Mouse (Mus musculus): Measurements from ENCODE around the gene Pafah1b3. TPM values are rescaled to one million over a fixed set of nuclear protein-coding genes. Genes with fewer than 3 reads are reported as not detected.

Gene Pafah1b3
- polyA plus RNA-seq, 1 experiment = 47.8 TPM

DNA sequence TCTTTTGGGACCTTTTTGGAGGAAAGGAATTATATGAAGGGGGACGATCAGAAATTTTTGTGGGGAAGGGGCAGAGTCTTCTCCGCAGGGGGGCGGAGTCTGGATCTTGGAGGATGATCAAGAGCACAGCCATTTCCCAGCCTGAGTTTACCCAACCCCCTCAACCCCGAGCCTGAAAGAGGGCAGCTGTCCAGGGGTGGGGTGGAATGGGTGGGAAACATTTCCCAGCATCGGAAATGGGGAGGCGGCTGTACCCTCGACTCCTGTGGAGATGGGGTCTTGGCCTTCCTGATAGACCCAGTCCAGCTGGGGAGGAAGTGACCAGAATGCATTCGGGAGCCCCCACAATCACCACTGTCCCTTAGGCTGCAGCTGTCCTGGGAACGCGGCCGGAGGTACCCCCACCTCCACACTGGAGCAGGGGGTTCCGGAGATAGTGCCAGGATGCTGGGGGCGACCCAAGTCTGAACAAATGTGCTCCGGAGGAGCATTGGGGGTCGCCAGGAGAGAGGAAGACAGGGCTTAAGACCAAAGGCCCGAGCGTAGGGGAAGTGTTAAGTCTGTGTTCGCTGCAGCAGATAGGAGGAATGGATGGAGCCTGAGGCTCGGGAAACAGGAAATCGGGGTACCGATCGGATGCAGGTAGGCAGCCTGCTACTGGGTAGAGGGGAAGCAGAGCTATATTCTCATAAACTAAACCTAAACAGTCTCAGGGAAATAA, 46.6 kb downstream of the Pafah1b3 start:
- H3K4me1 ChIP-seq (ENCODE audit: control insufficient read depth, insufficient read depth, low read length) = peaks cover 2% of the 10 kb centered on the region
- H3K4me3 ChIP-seq (ENCODE audit: low read depth, low read length) = peak overlapping the region; percentile 51
- peak overlapping the region; percentile 99 for H3K9ac ChIP-seq (ENCODE audit: low read depth, poor library complexity, severe bottlenecking)
- TF ChIP-seq EP300 (IDR thresholded peaks at IDR 0.05; ENCODE audit: insufficient read depth, low read depth, low read length) (peak; percentile 89), POLR2A (IDR thresholded peaks at IDR 0.05; ENCODE audit: insufficient read depth, low read length) (no peak), CTCF (IDR thresholded peaks at IDR 0.05; ENCODE audit: low read depth, low read length) (no peak)
- no peaks in the 10 kb centered on the region for H3K9me3 ChIP-seq (replicated peaks; ENCODE audit: control insufficient read depth, insufficient read depth, low read length, poor library complexity, severe bottlenecking)
- H3K36me3 ChIP-seq (ENCODE audit: control insufficient read depth, insufficient read depth, low read length, poor library complexity, severe bottlenecking) = no peaks in the 10 kb centered on the region
- no peaks in the 10 kb centered on the region for H3K27me3 ChIP-seq (ENCODE audit: control insufficient read depth, insufficient read depth, low read length, poor library complexity, severe bottlenecking)
- H3K27ac ChIP-seq (ENCODE audit: insufficient read depth, low read length) = peak overlapping the region; percentile 76

DNA sequence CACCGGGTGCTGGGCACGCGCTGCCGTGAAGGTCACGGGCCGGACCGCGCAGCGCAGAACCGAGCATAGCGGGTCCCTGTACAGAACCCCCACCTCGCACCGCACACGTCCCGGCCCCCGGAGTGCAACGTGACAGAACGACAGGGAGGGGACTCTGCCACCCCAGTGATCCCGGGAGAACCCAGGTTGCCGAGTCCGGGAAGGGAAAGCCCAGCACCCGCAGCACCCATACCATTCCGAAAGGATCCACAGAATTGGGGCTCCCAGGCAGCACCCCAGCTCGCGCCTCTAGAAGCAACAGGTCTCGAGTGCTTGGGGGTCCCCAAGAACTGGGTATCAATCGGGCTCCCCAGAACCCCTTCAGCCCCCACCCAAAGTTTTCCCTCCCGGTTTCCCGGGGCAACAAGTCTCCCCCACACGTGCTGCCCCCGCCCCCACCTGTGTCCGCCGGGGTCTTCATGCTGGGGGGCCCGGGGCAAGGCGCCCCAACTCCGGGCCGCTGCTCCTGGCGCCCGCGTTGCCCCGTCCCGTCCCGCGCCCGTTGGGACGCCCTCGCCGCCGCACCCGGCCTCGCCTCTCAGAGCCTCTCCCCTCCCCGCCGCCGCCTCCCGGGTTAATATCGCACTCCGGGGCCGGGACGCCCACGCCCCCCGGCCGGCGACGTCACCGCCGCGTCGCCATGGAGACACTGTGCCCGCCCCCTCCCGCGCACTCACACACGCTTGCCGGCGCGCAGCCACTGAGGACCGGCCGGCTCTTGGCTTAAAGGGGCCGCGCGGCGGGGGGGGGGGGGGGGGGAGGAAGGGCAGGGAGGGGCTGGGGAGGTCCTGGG, 47.4 kb downstream of the Pafah1b3 start, which contains the start of gene Erf:
Erf (minus strand) TSS at position 621 of the 832 bp plus-strand sequence.
- H3K4me1 ChIP-seq (ENCODE audit: control insufficient read depth, insufficient read depth, low read length) = peaks cover 2% of the 10 kb centered on the region
- no peaks in the 10 kb centered on the region for H3K27me3 ChIP-seq (ENCODE audit: control insufficient read depth, insufficient read depth, low read length, poor library complexity, severe bottlenecking)
- peaks cover 9% of the 10 kb centered on the region for H3K36me3 ChIP-seq (ENCODE audit: control insufficient read depth, insufficient read depth, low read length, poor library complexity, severe bottlenecking)
- peak within 1 kb of the TSS; percentile 76 for H3K27ac ChIP-seq (ENCODE audit: insufficient read depth, low read length)
- peak within 1 kb of the TSS; percentile 79 for H3K4me3 ChIP-seq (ENCODE audit: low read depth, low read length)
- TF ChIP-seq POLR2A (IDR thresholded peaks at IDR 0.05; ENCODE audit: insufficient read depth, low read length) = no peak
- TF ChIP-seq EP300 (IDR thresholded peaks at IDR 0.05; ENCODE audit: insufficient read depth, low read depth, low read length) = no peak
- TF ChIP-seq CTCF (IDR thresholded peaks at IDR 0.05; ENCODE audit: low read depth, low read length) = no peak
- H3K9ac ChIP-seq (ENCODE audit: low read depth, poor library complexity, severe bottlenecking) = peak within 1 kb of the TSS; percentile 99
- H3K9me3 ChIP-seq (replicated peaks; ENCODE audit: control insufficient read depth, insufficient read depth, low read length, poor library complexity, severe bottlenecking) = no peaks in the 10 kb centered on the region

DNA sequence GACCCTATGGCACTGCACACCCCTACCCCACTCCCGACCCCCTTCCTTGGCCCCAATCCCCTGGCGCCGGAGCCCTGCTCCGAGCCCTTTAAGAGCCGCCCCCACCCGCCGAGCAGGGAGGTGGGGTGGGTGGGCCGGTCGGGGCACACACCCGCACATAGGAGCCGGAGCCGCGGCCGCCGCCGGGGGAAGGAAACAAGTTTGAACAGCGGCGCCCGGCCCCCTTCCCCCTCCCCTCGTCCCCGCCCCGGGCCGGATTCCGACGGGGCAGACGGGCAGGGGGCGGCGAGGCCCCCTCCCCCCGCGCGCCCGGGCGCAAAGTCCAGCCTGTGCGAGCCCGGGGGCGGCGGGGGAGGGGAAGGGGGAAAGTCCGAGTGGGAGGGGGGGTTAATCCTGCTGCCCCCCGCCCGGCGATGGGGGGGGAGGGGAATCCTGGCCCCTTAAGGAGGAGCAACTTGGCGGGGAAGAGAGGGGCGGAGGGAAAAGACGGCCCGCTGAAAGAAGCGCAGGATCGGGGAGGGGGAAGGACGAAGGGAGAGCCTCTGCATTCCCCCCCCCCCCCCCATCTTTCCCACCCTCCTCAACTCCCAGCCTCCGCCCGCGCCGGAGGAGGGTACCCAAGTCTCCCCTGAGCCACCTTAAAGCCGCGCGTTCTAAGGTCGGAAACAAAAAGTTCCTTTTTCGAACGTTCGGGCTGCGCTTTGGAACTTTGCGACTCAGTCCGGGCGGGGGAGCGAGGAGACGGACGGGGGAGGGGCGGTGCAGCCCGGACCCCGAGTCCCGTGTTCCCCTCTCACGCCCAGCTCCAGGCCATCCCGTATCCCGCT, 48.3 kb downstream of the Pafah1b3 start:
- Histone ChIP-seq H3K36me3 (ENCODE audit: control insufficient read depth, insufficient read depth, low read length, poor library complexity, severe bottlenecking) (peaks cover 17% of the 10 kb centered on the region), H3K27me3 (ENCODE audit: control insufficient read depth, insufficient read depth, low read length, poor library complexity, severe bottlenecking) (no peaks in the 10 kb centered on the region), H3K9me3 (replicated peaks; ENCODE audit: control insufficient read depth, insufficient read depth, low read length, poor library complexity, severe bottlenecking) (no peaks in the 10 kb centered on the region), H3K4me3 (ENCODE audit: low read depth, low read length) (peak overlapping the region; percentile 79), H3K27ac (ENCODE audit: insufficient read depth, low read length) (peak overlapping the region; percentile 38), H3K4me1 (ENCODE audit: control insufficient read depth, insufficient read depth, low read length) (peaks cover 2% of the 10 kb centered on the region), H3K9ac (ENCODE audit: low read depth, poor library complexity, severe bottlenecking) (peak overlapping the region; percentile 99)
- no peak for TF ChIP-seq EP300 (IDR thresholded peaks at IDR 0.05; ENCODE audit: insufficient read depth, low read depth, low read length)
- TF ChIP-seq POLR2A (IDR thresholded peaks at IDR 0.05; ENCODE audit: insufficient read depth, low read length) = no peak

DNA sequence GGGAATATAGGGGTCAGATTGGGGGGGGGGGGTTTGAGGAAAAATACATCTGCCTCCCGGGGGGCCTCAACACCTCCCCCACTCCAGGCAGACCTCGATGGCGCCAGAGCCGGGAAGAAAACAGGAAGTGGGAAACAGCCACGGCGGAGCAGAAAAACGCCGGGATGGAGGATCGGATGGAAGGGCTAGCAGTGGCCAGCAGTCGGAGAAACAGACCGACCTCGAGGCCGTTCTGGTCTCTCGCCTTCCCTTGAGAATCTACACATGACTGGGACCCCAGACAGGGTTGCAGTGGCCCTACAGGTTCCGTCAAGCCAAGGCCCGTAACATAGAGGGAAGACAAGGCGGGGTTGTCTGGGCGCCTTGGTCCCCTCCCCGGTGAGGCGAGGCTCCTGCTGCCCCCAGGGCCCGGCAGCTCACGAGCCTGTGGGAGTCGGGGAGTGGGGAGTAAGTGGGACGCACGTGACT, 48.9 kb downstream of the Pafah1b3 start:
- Histone ChIP-seq H3K4me1 (ENCODE audit: control insufficient read depth, insufficient read depth, low read length) (peaks cover 2% of the 10 kb centered on the region), H3K4me3 (ENCODE audit: low read depth, low read length) (peak overlapping the region; percentile 70), H3K36me3 (ENCODE audit: control insufficient read depth, insufficient read depth, low read length, poor library complexity, severe bottlenecking) (peaks cover 23% of the 10 kb centered on the region), H3K9me3 (replicated peaks; ENCODE audit: control insufficient read depth, insufficient read depth, low read length, poor library complexity, severe bottlenecking) (no peaks in the 10 kb centered on the region), H3K27ac (ENCODE audit: insufficient read depth, low read length) (peak overlapping the region; percentile 15), H3K27me3 (ENCODE audit: control insufficient read depth, insufficient read depth, low read length, poor library complexity, severe bottlenecking) (no peaks in the 10 kb centered on the region), H3K9ac (ENCODE audit: low read depth, poor library complexity, severe bottlenecking) (peak overlapping the region; percentile 99)
- no peak for TF ChIP-seq CTCF (IDR thresholded peaks at IDR 0.05; ENCODE audit: low read depth, low read length)
- TF ChIP-seq EP300 (IDR thresholded peaks at IDR 0.05; ENCODE audit: insufficient read depth, low read depth, low read length) = no peak
- TF ChIP-seq POLR2A (IDR thresholded peaks at IDR 0.05; ENCODE audit: insufficient read depth, low read length) = no peak

DNA sequence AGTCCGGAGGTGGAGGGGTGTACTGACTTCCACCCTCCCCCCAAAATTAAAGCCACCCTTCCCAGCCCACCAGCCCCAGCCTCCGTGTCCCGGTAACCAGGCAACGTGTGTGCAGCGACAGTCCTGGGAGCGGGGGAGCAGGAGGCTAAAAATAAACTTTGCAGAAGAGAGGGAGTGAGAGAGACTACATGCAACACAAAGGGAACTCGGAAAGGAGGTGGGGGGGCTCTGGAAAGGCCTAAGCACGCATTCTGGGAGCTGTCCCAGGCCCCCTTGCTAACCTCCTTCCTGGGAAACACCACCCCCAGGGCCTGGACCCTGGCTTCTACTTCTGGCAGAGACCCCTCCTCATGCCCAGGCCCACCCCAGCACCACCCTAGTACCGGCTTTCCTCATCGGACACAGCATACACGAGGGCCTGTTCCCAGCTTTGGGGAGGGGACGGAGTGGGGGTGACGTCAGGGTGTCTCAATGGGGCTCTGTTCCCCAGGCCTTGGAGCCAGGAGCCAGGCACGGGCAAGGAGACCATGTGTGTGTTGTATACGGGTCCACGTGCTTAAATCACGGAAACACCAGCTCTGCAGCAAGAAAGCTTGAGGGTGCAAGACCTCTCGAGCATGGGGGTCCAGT, 49.7 kb downstream of the Pafah1b3 start:
- TF ChIP-seq CTCF (IDR thresholded peaks at IDR 0.05; ENCODE audit: low read depth, low read length) (no peak), EP300 (IDR thresholded peaks at IDR 0.05; ENCODE audit: insufficient read depth, low read depth, low read length) (no peak), POLR2A (IDR thresholded peaks at IDR 0.05; ENCODE audit: insufficient read depth, low read length) (no peak)
- peak overlapping the region; percentile 70 for H3K4me3 ChIP-seq (ENCODE audit: low read depth, low read length)
- H3K27ac ChIP-seq (ENCODE audit: insufficient read depth, low read length) = peak overlapping the region; percentile 15; the same call in 1 of the 2 replicates
- H3K36me3 ChIP-seq (ENCODE audit: control insufficient read depth, insufficient read depth, low read length, poor library complexity, severe bottlenecking) = peaks cover 28% of the 10 kb centered on the region
- H3K9me3 ChIP-seq (replicated peaks; ENCODE audit: control insufficient read depth, insufficient read depth, low read length, poor library complexity, severe bottlenecking) = no peaks in the 10 kb centered on the region
- H3K9ac ChIP-seq (ENCODE audit: low read depth, poor library complexity, severe bottlenecking) = peak overlapping the region; percentile 99
- peaks cover 2% of the 10 kb centered on the region for H3K4me1 ChIP-seq (ENCODE audit: control insufficient read depth, insufficient read depth, low read length)
- no peaks in the 10 kb centered on the region for H3K27me3 ChIP-seq (ENCODE audit: control insufficient read depth, insufficient read depth, low read length, poor library complexity, severe bottlenecking)

Measured in ES-Bruce4 (cell line).